Mouse (Mus musculus): ENCODE measurements at regions not wholly inside any gene's neighbourhood (a gene's known extent, or its start where the extent isn't known, plus 50 kb on each side); places are given as distances from the start of the nearest gene placed in this dataset.

- H3K36me3 ChIP-seq = no peaks in the 10 kb centered on the region
- H3K9me3 ChIP-seq (replicated peaks) = no peaks in the 10 kb centered on the region
- H3K27me3 ChIP-seq (replicated peaks) = no peaks in the 10 kb centered on the region
- no peak overlapping the region for H3K4me3 ChIP-seq
- H3K9ac ChIP-seq = no peak overlapping the region
- no peak for ATAC-seq (ENCODE audit: insufficient number of reproducible peaks, low FRiP score)
- no peaks in the 10 kb centered on the region for H3K4me1 ChIP-seq (replicated peaks)
- no peak overlapping the region for H3K4me2 ChIP-seq
- H3K27ac ChIP-seq (ENCODE audit: poor library complexity, severe bottlenecking) = no peak overlapping the region
These were observed 244.0 kb upstream of the Gnaz start for GRCm38 (mm10) chr10:74722971-74723370.

- H3K4me3 ChIP-seq = no peak overlapping the region
- no peaks in the 10 kb centered on the region for H3K36me3 ChIP-seq
- H3K4me1 ChIP-seq (replicated peaks) = no peaks in the 10 kb centered on the region
- 69% methylated on average over 2 of the region's 2 CpGs for WGBS
- H3K4me2 ChIP-seq = no peak overlapping the region
- no peaks in the 10 kb centered on the region for H3K9me3 ChIP-seq (replicated peaks)
- no peak overlapping the region for H3K27ac ChIP-seq (ENCODE audit: poor library complexity, severe bottlenecking)
- no peak for ATAC-seq (ENCODE audit: insufficient number of reproducible peaks, low FRiP score)
- no peak overlapping the region for H3K9ac ChIP-seq
- no peaks in the 10 kb centered on the region for H3K27me3 ChIP-seq (replicated peaks)
These were observed 217.5 kb upstream of the Gnaz start for GRCm38 (mm10) chr10:74749446-74749845.

- no peaks in the 10 kb centered on the region for H3K9me3 ChIP-seq (replicated peaks)
- no peak overlapping the region for H3K27ac ChIP-seq (ENCODE audit: poor library complexity, severe bottlenecking)
- no peak for ATAC-seq (ENCODE audit: insufficient number of reproducible peaks, low FRiP score)
- H3K36me3 ChIP-seq = no peaks in the 10 kb centered on the region
- H3K9ac ChIP-seq = no peak overlapping the region
- H3K4me3 ChIP-seq = no peak overlapping the region
- no peak overlapping the region for H3K4me2 ChIP-seq
- H3K27me3 ChIP-seq (replicated peaks) = no peaks in the 10 kb centered on the region
- H3K4me1 ChIP-seq (replicated peaks) = no peaks in the 10 kb centered on the region
These were observed 216.1 kb upstream of the Gnaz start for GRCm38 (mm10) chr10:74750879-74751278.

GRCm38 (mm10) chr10:74760734-74761133 is 206.2 kb upstream of the Gnaz start:
- Histone ChIP-seq H3K36me3 (no peaks in the 10 kb centered on the region), H3K4me3 (no peak overlapping the region), H3K27ac (ENCODE audit: poor library complexity, severe bottlenecking) (no peak overlapping the region), H3K27me3 (replicated peaks) (no peaks in the 10 kb centered on the region), H3K4me2 (no peak overlapping the region), H3K9ac (no peak overlapping the region), H3K9me3 (replicated peaks) (no peaks in the 10 kb centered on the region), H3K4me1 (replicated peaks) (no peaks in the 10 kb centered on the region)
- ATAC-seq (ENCODE audit: insufficient number of reproducible peaks, low FRiP score) = no peak
- 70% methylated on average over 9 of the region's 9 CpGs for WGBS

- no peaks in the 10 kb centered on the region for H3K36me3 ChIP-seq
- H3K27ac ChIP-seq (ENCODE audit: poor library complexity, severe bottlenecking) = no peak overlapping the region
- no peaks in the 10 kb centered on the region for H3K27me3 ChIP-seq (replicated peaks)
- ATAC-seq (ENCODE audit: insufficient number of reproducible peaks, low FRiP score) = no peak
- no peaks in the 10 kb centered on the region for H3K4me1 ChIP-seq (replicated peaks)
- 80% methylated on average over 2 of the region's 2 CpGs for WGBS
- no peak overlapping the region for H3K9ac ChIP-seq
- no peaks in the 10 kb centered on the region for H3K9me3 ChIP-seq (replicated peaks)
- H3K4me2 ChIP-seq = no peak overlapping the region
- H3K4me3 ChIP-seq = no peak overlapping the region
These were observed 177.7 kb upstream of the Gnaz start for GRCm38 (mm10) chr10:74789245-74789644.

- ATAC-seq (ENCODE audit: insufficient number of reproducible peaks, low FRiP score) = no peak
- Histone ChIP-seq H3K36me3 (no peaks in the 10 kb centered on the region), H3K9me3 (replicated peaks) (no peaks in the 10 kb centered on the region), H3K4me1 (replicated peaks) (no peaks in the 10 kb centered on the region), H3K9ac (no peak overlapping the region), H3K27me3 (replicated peaks) (no peaks in the 10 kb centered on the region), H3K4me2 (no peak overlapping the region), H3K27ac (ENCODE audit: poor library complexity, severe bottlenecking) (no peak overlapping the region), H3K4me3 (no peak overlapping the region)
- 71% methylated on average over 3 of the region's 3 CpGs for WGBS
These were observed 177.0 kb upstream of the Gnaz start for GRCm38 (mm10) chr10:74789987-74790386.

GRCm38 (mm10) chr10:74823395-74823794 is 143.6 kb upstream of the Gnaz start:
- ATAC-seq (ENCODE audit: insufficient number of reproducible peaks, low FRiP score) = no peak
- Histone ChIP-seq H3K4me1 (replicated peaks) (no peaks in the 10 kb centered on the region), H3K27me3 (replicated peaks) (no peaks in the 10 kb centered on the region), H3K36me3 (no peaks in the 10 kb centered on the region), H3K27ac (ENCODE audit: poor library complexity, severe bottlenecking) (no peak overlapping the region), H3K4me3 (no peak overlapping the region), H3K9me3 (replicated peaks) (no peaks in the 10 kb centered on the region), H3K4me2 (no peak overlapping the region), H3K9ac (no peak overlapping the region)

GRCm38 (mm10) chr10:74834359-74834758 is 132.6 kb upstream of the Gnaz start:
- no peaks in the 10 kb centered on the region for H3K4me1 ChIP-seq (replicated peaks)
- no peak overlapping the region for H3K27ac ChIP-seq (ENCODE audit: poor library complexity, severe bottlenecking)
- H3K4me2 ChIP-seq = no peak overlapping the region
- no peak for ATAC-seq (ENCODE audit: insufficient number of reproducible peaks, low FRiP score)
- no peaks in the 10 kb centered on the region for H3K27me3 ChIP-seq (replicated peaks)
- no peak overlapping the region for H3K4me3 ChIP-seq
- no peak overlapping the region for H3K9ac ChIP-seq
- whole genome bisulfite sequencing = 41% methylated on average over 2 of the region's 2 CpGs
- H3K36me3 ChIP-seq = no peaks in the 10 kb centered on the region
- H3K9me3 ChIP-seq (replicated peaks) = no peaks in the 10 kb centered on the region

- ATAC-seq (ENCODE audit: insufficient number of reproducible peaks, low FRiP score) = peak; percentile 59; the same call in 1 of the 2 replicates
- Histone ChIP-seq H3K36me3 (no peaks in the 10 kb centered on the region), H3K4me1 (replicated peaks) (no peaks in the 10 kb centered on the region), H3K4me2 (no peak overlapping the region), H3K27ac (ENCODE audit: poor library complexity, severe bottlenecking) (no peak overlapping the region), H3K9ac (no peak overlapping the region), H3K4me3 (no peak overlapping the region), H3K27me3 (replicated peaks) (no peaks in the 10 kb centered on the region), H3K9me3 (replicated peaks) (no peaks in the 10 kb centered on the region)
- 11% methylated on average over 7 of the region's 7 CpGs for WGBS
These were observed 118.6 kb upstream of the Gnaz start for GRCm38 (mm10) chr10:74848372-74848771.

GRCm38 (mm10) chr10:74854991-74855664 is 111.8 kb upstream of the Gnaz start:
- Histone ChIP-seq H3K27ac (ENCODE audit: poor library complexity, severe bottlenecking) (no peak overlapping the region), H3K4me1 (replicated peaks) (no peaks in the 10 kb centered on the region), H3K36me3 (no peaks in the 10 kb centered on the region), H3K27me3 (replicated peaks) (no peaks in the 10 kb centered on the region), H3K4me2 (no peak overlapping the region), H3K9me3 (replicated peaks) (no peaks in the 10 kb centered on the region), H3K4me3 (no peak overlapping the region), H3K9ac (no peak overlapping the region)
- ATAC-seq (ENCODE audit: insufficient number of reproducible peaks, low FRiP score) = no peak
- 60% methylated on average over 4 of the region's 4 CpGs for WGBS

Data from heart, embryonic 12.5 days (tissue).